Mouse (Mus musculus) limb, embryonic 14.5 days (tissue): Measurements from ENCODE around the gene Dtnb. TPM values are rescaled to one million over a fixed set of nuclear protein-coding genes. Genes with fewer than 3 reads are reported as not detected.

Experiments
- ATAC-seq: fragments of 200-750 bp; cut with Nextera tagmentation; 2 replicates; pipeline ENCODE4 v1.8.0; 2017; ENCODE audit warnings: low read depth, moderate number of reproducible peaks, moderate TSS enrichment; ENCODE audit not compliant: low FRiP score
- DNase-seq: peaks from one replicate; pipeline ENCODE4 v3.0.0-alpha.2; 2015; ENCODE audit warnings: low spot score
- H3K27ac ChIP-seq: fragments of 300-500 bp; sonication (generic); replicated peaks from 2 replicates; pipeline ENCODE4 v1.5.1; 2014; ENCODE audit warnings: low read depth, mild to moderate bottlenecking, low read length, moderate library complexity, mixed read lengths
- H3K27me3 ChIP-seq: fragments of 300-500 bp; sonication (generic); 2 replicates; pipeline ENCODE4 v1.6.1; 2014; ENCODE audit warnings: low read length, mixed read lengths; ENCODE audit not compliant: control insufficient read depth, insufficient read depth
- H3K36me3 ChIP-seq: fragments of 300-500 bp; sonication (generic); 2 replicates; pipeline ENCODE4 v1.6.1; 2014; ENCODE audit warnings: mild to moderate bottlenecking, low read length, moderate library complexity, mixed read lengths; ENCODE audit not compliant: control insufficient read depth, insufficient read depth
- H3K4me1 ChIP-seq: fragments of 300-500 bp; sonication (generic); 2 replicates; pipeline ENCODE4 v1.6.1; 2014; ENCODE audit warnings: antibody characterized with exemption, low read length, mixed read lengths; ENCODE audit not compliant: control insufficient read depth, insufficient read depth
- H3K4me2 ChIP-seq: fragments of 300-500 bp; sonication (generic); replicated peaks from 2 replicates; pipeline ENCODE4 v1.6.1; 2014; ENCODE audit warnings: low read depth, mild to moderate bottlenecking, low read length, moderate library complexity; ENCODE audit not compliant: severe bottlenecking
- H3K4me3 ChIP-seq: fragments of 300-500 bp; sonication (generic); replicated peaks from 2 replicates; pipeline ENCODE4 v1.5.1; 2014; ENCODE audit warnings: low read length
- H3K9ac ChIP-seq: fragments of 300-500 bp; sonication (generic); 2 replicates; pipeline ENCODE4 v1.6.1; 2014; ENCODE audit warnings: mild to moderate bottlenecking, low read depth, low read length, moderate library complexity; ENCODE audit not compliant: severe bottlenecking
- H3K9me3 ChIP-seq: fragments of 300-500 bp; sonication (generic); 2 replicates; pipeline ENCODE4 v1.6.1; 2016; ENCODE audit warnings: low read length; ENCODE audit not compliant: control insufficient read depth
- POLR2A ChIP-seq: fragments of 200-500 bp; IDR thresholded peaks from 2 replicates; pipeline ENCODE4 v1.8.0; 2012; ENCODE audit warnings: inconsistent platforms, mild to moderate bottlenecking, moderate library complexity, borderline replicate concordance; ENCODE audit not compliant: insufficient read depth, insufficient read length; ENCODE audit errors: extremely low read depth
- WGBS: fragments of 180-500 bp; shearing (Covaris S2); extraction: QIAGEN DNeasy Blood & Tissue Kit; methylation state at CpG from one replicate; pipeline ENCODE4 v1.1.7; 2014; 5-methylcytosine and 5-hydroxymethylcytosine counted together
- polyA plus RNA-seq, 2 experiments: library from polyadenylated mRNA; depleted of rRNA in 1 of 2; stranded (reverse) in 1 of 2; unstranded in 1 of 2; fragments of >200 nt; fragmentation: Nextera tagmentation in 1 of 2; extraction: Ambion mirVana in 1 of 2; gene quantifications; 2 replicates each; pipeline versions ENCODE4 v1.2.1 to v1.2.3; 2012 to 2014

Gene Dtnb
- polyA plus RNA-seq, 2 experiments: 32.3 to 46.5 TPM

DNA sequence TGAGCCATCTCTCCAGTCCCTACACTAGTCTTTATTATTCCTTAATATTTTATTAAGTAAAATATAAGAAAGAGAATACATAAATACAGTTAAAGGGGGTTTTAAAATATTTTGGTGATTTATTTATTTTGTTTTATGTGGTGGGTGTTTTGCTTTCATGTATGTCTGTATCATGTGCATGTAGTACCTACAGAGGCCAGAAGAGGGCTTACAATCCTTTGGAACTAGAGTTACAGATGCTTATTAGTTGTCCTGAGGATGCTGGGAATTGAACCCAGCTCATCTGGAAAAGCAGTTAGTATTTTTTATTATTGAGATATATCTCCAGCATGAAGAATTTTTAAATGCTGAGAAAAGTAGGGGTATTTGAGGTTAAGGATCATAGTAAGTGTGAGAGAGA, 37.6 kb downstream of the Dtnb start:
- Histone ChIP-seq H3K9ac (no peak overlapping the region), H3K4me1 (0 out of 2 replicates have a peak, but pooled peaks cover 2% of the 10 kb centered on the region), H3K4me2 (no peak overlapping the region), H3K9me3 (no peaks in the 10 kb centered on the region), H3K27ac (no peak overlapping the region), H3K4me3 (no peak overlapping the region), H3K27me3 (no peaks in the 10 kb centered on the region), H3K36me3 (no peaks in the 10 kb centered on the region)
- no peak for DNase-seq
- TF ChIP-seq POLR2A: no peak
- no peak for ATAC-seq

DNA sequence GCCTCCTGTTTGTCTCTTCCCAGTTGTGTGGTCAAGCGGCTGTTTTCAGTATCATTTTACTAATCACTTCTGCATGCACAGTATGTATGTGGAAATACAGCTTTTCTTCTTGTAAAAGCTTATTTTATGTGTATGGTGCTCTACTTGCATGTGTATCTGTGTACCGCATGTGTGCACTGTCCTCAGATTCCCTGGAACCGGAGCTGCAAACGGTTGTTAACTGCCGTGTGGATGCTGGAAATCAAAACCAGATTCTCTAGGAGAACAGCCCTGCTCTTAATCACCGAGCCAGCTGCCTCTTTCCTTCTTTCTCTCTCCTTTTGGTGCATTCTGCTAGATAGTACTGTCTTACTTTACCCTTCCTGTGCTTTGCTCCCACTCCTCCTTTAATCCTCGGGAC, 39.7 kb downstream of the Dtnb start:
- Histone ChIP-seq H3K4me1 (0 out of 2 replicates have a peak, but pooled peaks cover 2% of the 10 kb centered on the region), H3K4me2 (no peak overlapping the region), H3K4me3 (no peak overlapping the region), H3K27ac (no peak overlapping the region), H3K27me3 (no peaks in the 10 kb centered on the region), H3K36me3 (peaks cover 2% of the 10 kb centered on the region), H3K9ac (no peak overlapping the region), H3K9me3 (no peaks in the 10 kb centered on the region)
- 18% methylated on average over 7 of the region's 7 CpGs for WGBS
- DNase-seq (peak; percentile 73), ATAC-seq (peak; percentile 47; the same call in 1 of the 2 replicates)
- no peak for TF ChIP-seq POLR2A

DNA sequence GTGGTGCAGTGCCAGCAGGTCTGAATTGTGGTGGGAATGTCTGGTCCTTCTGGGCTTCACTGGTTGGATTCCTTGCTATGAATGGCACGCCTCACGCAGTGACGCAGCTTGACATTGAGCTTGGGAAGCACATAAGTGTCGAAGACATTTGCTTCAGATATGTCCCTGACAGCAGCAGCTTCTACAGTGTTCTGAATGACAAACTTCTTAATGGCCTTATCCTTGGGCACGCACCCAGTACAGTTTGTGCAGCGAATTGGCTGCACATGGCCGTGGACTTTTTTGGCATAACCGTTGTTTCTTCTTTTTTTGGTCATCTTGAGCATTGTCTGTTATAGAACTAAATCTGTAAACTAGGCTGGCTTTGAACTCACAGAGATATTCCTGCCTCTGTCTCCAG, 42.9 kb downstream of the Dtnb start:
- DNase-seq: no peak
- Histone ChIP-seq H3K36me3 (peaks cover 5% of the 10 kb centered on the region), H3K4me2 (no peak overlapping the region), H3K9me3 (no peaks in the 10 kb centered on the region), H3K4me3 (no peak overlapping the region), H3K9ac (no peak overlapping the region), H3K27me3 (no peaks in the 10 kb centered on the region), H3K4me1 (0 out of 2 replicates have a peak, but pooled peaks cover 2% of the 10 kb centered on the region), H3K27ac (no peak overlapping the region)
- no peak for ATAC-seq
- 96% methylated on average over 8 of the region's 8 CpGs for WGBS
- no peak for TF ChIP-seq POLR2A

DNA sequence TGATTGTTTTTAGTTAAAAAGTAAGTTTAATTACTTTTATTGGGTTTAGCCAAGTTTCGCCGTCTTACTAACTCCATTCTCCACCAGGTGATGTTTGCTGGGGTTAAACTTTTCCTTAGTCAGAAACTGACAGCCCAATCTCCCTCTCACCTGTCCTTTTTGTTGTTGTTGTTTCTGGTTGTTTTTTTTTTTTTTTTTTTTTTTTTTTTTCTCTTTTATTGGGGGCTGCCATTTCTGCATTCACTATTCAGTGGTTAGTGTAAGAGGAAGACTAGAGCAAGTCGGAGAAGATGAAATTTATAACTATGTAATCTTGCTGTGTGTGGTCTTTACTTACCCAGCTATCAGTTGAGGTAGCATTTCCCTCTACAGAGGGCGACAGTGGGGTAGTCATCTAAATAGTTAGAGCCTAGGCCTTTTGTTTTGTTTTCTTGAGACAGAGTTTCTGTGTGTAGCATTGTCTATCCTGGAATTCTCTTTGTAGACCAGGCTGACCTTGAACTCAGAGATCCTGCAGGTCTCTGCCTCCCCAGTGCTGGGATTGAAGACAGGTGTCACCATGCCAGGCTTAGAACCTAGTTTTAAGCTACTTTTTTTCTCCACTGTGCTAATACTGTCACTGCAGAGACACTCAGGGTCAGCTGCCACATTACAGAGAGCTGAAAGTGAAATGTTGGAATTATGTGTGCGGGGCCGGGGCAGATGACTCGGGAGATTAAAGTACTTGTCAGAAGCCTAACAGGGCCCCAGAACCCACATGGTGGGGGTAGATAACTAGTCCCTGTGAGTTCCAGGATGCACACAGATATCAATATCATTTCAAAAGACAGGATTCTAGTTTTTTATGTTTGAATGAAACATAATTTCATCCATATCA, 46.2 kb downstream of the Dtnb start:
- no peaks in the 10 kb centered on the region for H3K4me1 ChIP-seq
- H3K9me3 ChIP-seq: no peaks in the 10 kb centered on the region
- H3K36me3 ChIP-seq: peaks cover 5% of the 10 kb centered on the region
- no peak for TF ChIP-seq POLR2A
- 89% methylated on average over 7 of the region's 7 CpGs for WGBS
- ATAC-seq (no peak), DNase-seq (no peak)
- no peak overlapping the region for H3K4me3 ChIP-seq
- no peak overlapping the region for H3K27ac ChIP-seq
- no peaks in the 10 kb centered on the region for H3K27me3 ChIP-seq
- no peak overlapping the region for H3K9ac ChIP-seq
- H3K4me2 ChIP-seq: no peak overlapping the region

DNA sequence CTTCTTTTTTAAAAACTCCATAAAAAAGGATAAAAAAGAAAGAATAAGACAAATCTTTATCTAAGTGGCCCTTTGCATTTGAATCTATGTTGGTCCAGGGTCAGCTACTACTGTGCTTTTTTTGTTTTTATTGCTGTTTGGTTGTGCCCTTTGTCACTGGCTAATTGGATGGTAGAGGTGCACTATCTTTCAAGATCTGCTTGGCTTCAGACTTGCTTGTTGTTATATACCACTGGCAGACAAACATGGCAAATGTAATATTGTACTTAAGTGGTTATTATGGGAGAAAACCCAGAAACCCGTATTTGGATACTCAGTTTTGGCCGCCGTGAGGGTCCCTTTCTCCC, 46.8 kb downstream of the Dtnb start:
- ATAC-seq (no peak), DNase-seq (no peak)
- no peaks in the 10 kb centered on the region for H3K27me3 ChIP-seq
- WGBS: 94% methylated on average over 3 of the region's 3 CpGs
- no peak overlapping the region for H3K4me2 ChIP-seq
- H3K9ac ChIP-seq: no peak overlapping the region
- H3K4me3 ChIP-seq: no peak overlapping the region
- H3K4me1 ChIP-seq: no peaks in the 10 kb centered on the region
- H3K27ac ChIP-seq: no peak overlapping the region
- no peak for TF ChIP-seq POLR2A
- H3K36me3 ChIP-seq: peaks cover 5% of the 10 kb centered on the region
- no peaks in the 10 kb centered on the region for H3K9me3 ChIP-seq

DNA sequence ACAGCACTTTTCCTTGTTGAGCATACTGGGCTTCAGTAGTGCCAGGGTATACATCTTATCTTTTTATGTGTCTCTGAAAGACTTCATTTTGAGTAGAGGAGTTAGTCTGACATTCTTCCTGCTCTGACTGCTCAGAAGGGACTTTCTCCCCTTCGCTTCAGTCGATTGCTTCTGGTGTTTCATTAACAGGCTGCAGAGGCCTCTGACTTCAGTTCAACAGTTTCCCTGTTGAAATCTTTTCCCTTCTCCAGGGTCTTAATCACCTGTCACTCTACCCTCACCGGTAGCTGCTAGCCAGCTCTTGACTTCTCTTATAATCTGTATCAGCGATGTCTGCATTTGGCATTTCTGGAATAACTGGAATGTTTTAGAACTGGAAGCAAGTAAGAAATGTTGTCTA, 54.7 kb downstream of the Dtnb start:
- no peak for ATAC-seq
- no peaks in the 10 kb centered on the region for H3K9me3 ChIP-seq

More for the DNA sequence above, 54.7 kb downstream of the Dtnb start:
- no peak overlapping the region for H3K4me2 ChIP-seq
- WGBS: 61% methylated on average over 4 of the region's 4 CpGs
- no peaks in the 10 kb centered on the region for H3K27me3 ChIP-seq
- no peak for TF ChIP-seq POLR2A
- H3K27ac ChIP-seq: no peak overlapping the region
- H3K9ac ChIP-seq: no peak overlapping the region
- DNase-seq: no peak
- H3K4me3 ChIP-seq: no peak overlapping the region
- no peaks in the 10 kb centered on the region for H3K36me3 ChIP-seq
- H3K4me1 ChIP-seq: no peaks in the 10 kb centered on the region
